Mouse (Mus musculus): ENCODE results near the gene Serpinb9d. TPM values are rescaled to one million over a fixed set of nuclear protein-coding genes. Genes with fewer than 3 reads are reported as not detected.
"Not testable (repeated sequence)": the region's sequence is repeated elsewhere in the genome, so short reads cannot be mapped to it uniquely, and the experiment has no call there.

Serpinb9d gene
- total RNA-seq (2021): not detected
- long read RNA-seq, experiment 1: 0 reads
- long read RNA-seq, experiment 2: 0 reads

DNA sequence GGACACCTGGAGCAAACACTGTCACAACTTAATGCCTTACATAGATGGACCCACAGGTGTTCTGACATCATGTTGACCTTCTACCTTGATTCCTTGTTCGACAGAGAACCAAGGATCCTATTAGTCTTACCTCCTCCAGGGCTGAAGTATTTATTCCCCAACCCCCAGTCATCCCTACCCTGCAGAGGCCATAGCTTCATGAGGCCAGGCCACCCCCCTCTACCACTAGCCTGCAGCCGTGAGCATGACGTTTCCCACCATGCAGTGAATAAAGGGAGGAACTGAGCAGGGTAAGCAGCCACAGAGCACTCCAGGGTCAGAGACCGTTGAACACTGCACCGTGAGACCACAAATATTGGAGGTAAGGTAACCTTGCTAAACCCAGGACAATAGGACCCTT, at the start of gene Serpinb9d:
TSS of gene Serpinb9d (plus strand) at position 301 of the 400 bp plus-strand sequence.
- DNase-seq (ENCODE audit: low spot score): no peak

DNA sequence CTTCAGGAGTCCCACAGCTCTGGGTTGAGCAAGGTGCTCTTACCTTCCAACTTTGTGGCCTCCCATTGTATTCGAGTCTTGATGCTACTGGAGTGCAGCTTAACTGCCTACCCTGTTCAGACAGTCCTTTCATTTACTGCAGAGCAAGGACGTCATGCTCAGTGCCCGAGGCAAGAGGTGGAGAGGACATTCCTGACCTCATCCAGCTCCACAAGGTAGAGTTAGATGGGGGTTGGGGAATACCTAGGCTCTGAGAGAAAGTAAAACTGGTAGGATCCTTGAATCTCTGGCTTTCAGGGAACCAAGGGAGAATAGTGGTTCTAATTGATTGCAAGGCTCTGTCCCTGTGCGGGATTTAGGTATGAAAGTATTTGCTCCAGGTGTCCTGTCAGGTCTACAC, 33.1 kb upstream of the Serpinb9d start, which contains the start of gene Serpinb9c:
TSS of gene Serpinb9c (minus strand) at position 101 of the 400 bp plus-strand sequence.
- no peak for DNase-seq (ENCODE audit: low spot score)

DNA sequence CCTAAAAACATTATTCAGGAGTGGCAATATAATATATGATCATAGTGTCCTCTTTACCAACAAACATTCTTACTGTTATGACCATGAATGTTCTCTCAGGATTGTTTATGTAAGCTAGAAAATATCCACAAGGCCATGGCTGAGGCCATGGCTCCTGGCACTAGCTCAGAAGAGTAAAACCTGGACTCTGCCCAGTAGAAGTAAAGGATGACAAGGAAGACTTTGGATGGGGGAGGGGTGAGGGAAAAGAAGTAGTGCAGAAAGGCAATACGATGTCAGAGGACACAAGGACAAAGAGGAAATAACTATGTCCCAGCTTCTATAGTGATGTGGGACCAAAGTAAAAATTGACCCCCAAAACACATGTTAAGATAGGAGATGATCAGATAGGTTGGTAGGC, 2.3 kb upstream of the Serpinb9d start:
- DNase-seq (ENCODE audit: low spot score): not testable (repeated sequence)

DNA sequence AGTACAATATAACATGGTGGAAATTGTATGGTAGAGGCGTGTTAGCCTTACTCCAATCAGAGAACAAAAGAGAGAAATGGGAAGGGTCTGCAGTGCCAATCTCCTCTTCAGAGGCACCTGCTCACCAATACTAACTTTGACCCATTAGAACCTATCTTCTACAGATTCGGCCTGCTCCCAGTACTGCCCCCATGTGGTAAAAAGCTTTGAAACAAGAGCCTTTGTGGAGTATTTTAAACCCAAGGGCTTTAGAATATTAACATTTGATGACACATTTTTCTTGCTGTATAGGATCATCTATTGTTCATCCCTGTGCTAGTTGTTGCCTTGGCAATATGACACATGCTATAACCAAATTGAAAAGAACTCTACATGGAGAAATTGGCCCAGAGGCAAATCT, 7.0 kb downstream of the Serpinb9d start:
- no peak for DNase-seq (ENCODE audit: low spot score)

DNA sequence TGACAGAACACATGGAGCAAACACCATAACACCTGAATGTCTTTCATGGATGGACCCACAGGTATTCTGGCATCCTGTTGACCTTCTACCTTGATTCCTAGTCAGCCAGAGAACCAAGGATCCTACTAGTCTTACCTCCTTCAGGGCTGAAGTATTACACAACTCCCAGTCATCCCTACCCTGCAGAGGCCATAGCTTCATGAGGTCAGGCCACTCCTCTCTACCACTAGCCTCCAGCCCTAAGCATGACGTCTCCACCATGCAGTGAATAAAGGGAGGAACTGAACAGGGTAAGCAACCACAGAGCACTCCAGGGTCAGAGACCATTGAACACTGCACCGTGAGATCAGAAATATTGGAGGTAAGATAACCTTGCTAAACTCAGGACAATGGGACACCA, 56.6 kb downstream of the Serpinb9d start, which contains the start of gene Serpinb9e:
TSS of gene Serpinb9e (plus strand) at position 301 of the 400 bp plus-strand sequence.
- DNase-seq (ENCODE audit: low spot score): not testable (repeated sequence)

Other genes with a start within 250 kb of the Serpinb9d start
- 1 to 10 TPM; 2.2 to 2.9 TPM for gene Serpinb6b, start 227.8 kb upstream of the Serpinb9d start, total RNA-seq (2021)
- 1 to 10 TPM; 1.8 to 2.8 TPM for gene Serpinb9, start 189.7 kb upstream of the Serpinb9d start, total RNA-seq (2021)
- gene Serpinb9b, start 165.5 kb upstream of the Serpinb9d start, total RNA-seq (2021): not detected
- gene Serpinb1b, start 114.4 kb upstream of the Serpinb9d start, total RNA-seq (2021): not detected
- not detected for gene Serpinb9c, start 33.2 kb upstream of the Serpinb9d start, total RNA-seq (2021)
- gene Serpinb9e, start 56.7 kb downstream of the Serpinb9d start, total RNA-seq (2021): not detected
- not detected for gene Serpinb9f, start 131.1 kb downstream of the Serpinb9d start, total RNA-seq (2021)
- not detected for gene Gm11397, start 202.8 kb downstream of the Serpinb9d start, total RNA-seq (2021)

Measured in gastrocnemius, adult 18-20 months (tissue).